Mouse (Mus musculus) heart, postnatal 0 days (tissue): ENCODE data around the gene Robo1. TPM values are rescaled to one million over a fixed set of nuclear protein-coding genes. Genes with fewer than 3 reads are reported as not detected.

Source experiments
- ATAC-seq: fragments of 200-750 bp; cut with Nextera tagmentation; 2 replicates; pipeline ENCODE4 v1.8.0; 2017; ENCODE audit warnings: low read depth, moderate number of reproducible peaks, moderate library complexity; ENCODE audit not compliant: insufficient read depth
- DNase-seq: peaks from one replicate; pipeline ENCODE4 v3.0.0-alpha.2; 2016; ENCODE audit warnings: low spot score
- H3K27ac ChIP-seq: fragments of 300-500 bp; sonication (generic); 2 replicates; pipeline ENCODE4 v1.5.1; 2014; ENCODE audit warnings: low read depth, mild to moderate bottlenecking
- H3K27me3 ChIP-seq: fragments of 300-500 bp; sonication (generic); 2 replicates; pipeline ENCODE4 v1.6.1; 2014; ENCODE audit warnings: low read length, mixed read lengths; ENCODE audit not compliant: control insufficient read depth, insufficient read depth
- H3K36me3 ChIP-seq: fragments of 300-500 bp; sonication (generic); replicated peaks from 2 replicates; pipeline ENCODE4 v1.6.1; 2014; ENCODE audit warnings: low read length, mixed read lengths; ENCODE audit not compliant: control insufficient read depth, insufficient read depth
- H3K4me1 ChIP-seq: fragments of 300-500 bp; sonication (generic); 2 replicates; pipeline ENCODE4 v1.6.1; 2014; ENCODE audit warnings: antibody characterized with exemption; ENCODE audit not compliant: control insufficient read depth, insufficient read depth
- H3K4me2 ChIP-seq: fragments of 300-500 bp; sonication (generic); 2 replicates; pipeline ENCODE4 v1.6.1; 2014; ENCODE audit warnings: low read depth, mild to moderate bottlenecking, low read length, moderate library complexity
- H3K4me3 ChIP-seq: fragments of 300-500 bp; sonication (generic); 2 replicates; pipeline ENCODE4 v1.5.1; 2014; ENCODE audit warnings: low read depth, low read length
- H3K9ac ChIP-seq: fragments of 300-500 bp; sonication (generic); replicated peaks from 2 replicates; pipeline ENCODE4 v1.6.1; 2014; ENCODE audit warnings: low read depth, low read length, mixed read lengths
- H3K9me3 ChIP-seq: fragments of 300-500 bp; sonication (generic); replicated peaks from 2 replicates; pipeline ENCODE4 v1.6.1; 2016; ENCODE audit warnings: low read length; ENCODE audit not compliant: control insufficient read depth
- CTCF ChIP-seq: IDR thresholded peaks from 2 replicates; pipeline ENCODE4 v1.5.1; 2016; ENCODE audit warnings: antibody characterized with exemption, control low read depth, low read depth
- EP300 ChIP-seq: IDR thresholded peaks from 2 replicates; pipeline ENCODE4 v1.6.1; 2016; ENCODE audit warnings: antibody characterized with exemption, low read depth
- WGBS: fragments of 180-500 bp; shearing (Covaris S2); extraction: QIAGEN DNeasy Blood & Tissue Kit; methylation state at CpG from one replicate; pipeline ENCODE4 v1.1.7; 2014; 5-methylcytosine and 5-hydroxymethylcytosine counted together
- polyA plus RNA-seq: library from polyadenylated mRNA; unstranded; fragments of >200 nt; fragmentation: Nextera tagmentation; extraction: Ambion mirVana; gene quantifications from 2 replicates; pipeline ENCODE4 v1.2.1, GENCODE M21; 2015
- total RNA-seq: library from RNA; depleted of rRNA; stranded (reverse); fragments of >200 nt; gene quantifications from 2 replicates; pipeline ENCODE4 v1.2.3, GENCODE M21; 2014; ENCODE audit warnings: low replicate concordance

The Robo1 gene
- total and polyA plus RNA-seq, 2 experiments from 2014 or later, result 2.8 to 4.0 TPM

GRCm38 (mm10) chr16:73005831-73006230 lies 697.7 kb downstream of the Robo1 start:
- H3K4me2 ChIP-seq, result no peak overlapping the region
- no peak for ATAC-seq
- 60% methylated on average over 4 of the region's 4 CpGs for WGBS

GRCm38 (mm10) chr16:73007434-73007833 lies 699.3 kb downstream of the Robo1 start:
- ATAC-seq (no peak), DNase-seq (no peak)
- Histone ChIP-seq H3K36me3 (no peaks in the 10 kb centered on the region), H3K9me3 (no peaks in the 10 kb centered on the region), H3K27ac (no peak overlapping the region), H3K4me3 (no peak overlapping the region), H3K27me3 (no peaks in the 10 kb centered on the region), H3K9ac (no peak overlapping the region), H3K4me2 (no peak overlapping the region), H3K4me1 (no peaks in the 10 kb centered on the region)
- TF ChIP-seq EP300, result no peak
- TF ChIP-seq CTCF, result no peak
- 74% methylated on average over 8 of the region's 8 CpGs for whole genome bisulfite sequencing

More at GRCm38 (mm10) chr16:73005831-73006230, 697.7 kb downstream of the Robo1 start:
- Histone ChIP-seq H3K36me3 (no peaks in the 10 kb centered on the region), H3K27me3 (no peaks in the 10 kb centered on the region), H3K4me1 (no peaks in the 10 kb centered on the region), H3K4me3 (no peak overlapping the region), H3K27ac (no peak overlapping the region), H3K9ac (no peak overlapping the region), H3K9me3 (no peaks in the 10 kb centered on the region)
- no peak for DNase-seq
- TF ChIP-seq EP300 (no peak), CTCF (no peak)

- H3K36me3 ChIP-seq, result no peaks in the 10 kb centered on the region
- DNase-seq, result no peak
- no peaks in the 10 kb centered on the region for H3K4me1 ChIP-seq
- H3K9ac ChIP-seq, result no peak overlapping the region
- H3K27ac ChIP-seq, result no peak overlapping the region
- no peaks in the 10 kb centered on the region for H3K9me3 ChIP-seq
- no peak for TF ChIP-seq EP300
- TF ChIP-seq CTCF, result no peak
- ATAC-seq, result no peak
- 74% methylated on average over 7 of the region's 7 CpGs for WGBS
- H3K4me2 ChIP-seq, result no peak overlapping the region
- no peak overlapping the region for H3K4me3 ChIP-seq
- no peaks in the 10 kb centered on the region for H3K27me3 ChIP-seq
Measured at GRCm38 (mm10) chr16:73011313-73011712, 703.2 kb downstream of the Robo1 start.

- 89% methylated on average over 11 of the region's 11 CpGs for WGBS
- no peak for TF ChIP-seq EP300
- no peak for TF ChIP-seq CTCF
- Histone ChIP-seq H3K4me3 (no peak overlapping the region), H3K27me3 (no peaks in the 10 kb centered on the region), H3K9me3 (no peaks in the 10 kb centered on the region), H3K4me2 (no peak overlapping the region), H3K4me1 (no peaks in the 10 kb centered on the region), H3K36me3 (no peaks in the 10 kb centered on the region), H3K9ac (no peak overlapping the region), H3K27ac (no peak overlapping the region)
- DNase-seq (no peak), ATAC-seq (no peak)
Measured at GRCm38 (mm10) chr16:73012926-73013325, 704.8 kb downstream of the Robo1 start.

GRCm38 (mm10) chr16:73014544-73014943 lies 706.4 kb downstream of the Robo1 start:
- Histone ChIP-seq H3K27me3 (no peaks in the 10 kb centered on the region), H3K27ac (no peak overlapping the region), H3K4me3 (no peak overlapping the region), H3K36me3 (no peaks in the 10 kb centered on the region), H3K9ac (no peak overlapping the region), H3K9me3 (no peaks in the 10 kb centered on the region), H3K4me1 (no peaks in the 10 kb centered on the region), H3K4me2 (no peak overlapping the region)
- ATAC-seq, result no peak
- no peak for DNase-seq
- 71% methylated on average over 8 of the region's 8 CpGs for WGBS
- TF ChIP-seq CTCF (no peak), EP300 (no peak)

- TF ChIP-seq EP300 (no peak), CTCF (no peak)
- H3K27ac ChIP-seq, result no peak overlapping the region
- no peak overlapping the region for H3K9ac ChIP-seq
- H3K27me3 ChIP-seq, result no peaks in the 10 kb centered on the region
- ATAC-seq (no peak; the same call in 1 of the 2 replicates), DNase-seq (no peak)
- no peaks in the 10 kb centered on the region for H3K9me3 ChIP-seq
- H3K4me3 ChIP-seq, result no peak overlapping the region
- no peaks in the 10 kb centered on the region for H3K36me3 ChIP-seq
- H3K4me1 ChIP-seq, result no peaks in the 10 kb centered on the region
- 41% methylated on average over 4 of the region's 4 CpGs for WGBS
- no peak overlapping the region for H3K4me2 ChIP-seq
Measured at GRCm38 (mm10) chr16:73015976-73016375, 707.9 kb downstream of the Robo1 start.
